8 mouse cellular contexts compared by ENCODE assay signal in genomic region chr16:26041021-26041928, GRCm38 (mm10).
DNase-seq lines count a peak whose midpoint lies in the region; ATAC-seq lines count a peak whose summit lies in the region.

No protein-coding gene starts in this region.

- peaks cover 32% of the 10 kb centered on the region for H3K4me1 ChIP-seq in embryonic facial prominence, embryonic 14.5 days (ENCODE audit: control insufficient read depth, insufficient read depth, low read length)
- H3K4me1 ChIP-seq in midbrain, embryonic 15.5 days: no peaks in the 10 kb centered on the region
- H3K4me1 ChIP-seq in midbrain, embryonic 16.5 days (ENCODE audit: control insufficient read depth, insufficient read depth, low read length): no peaks in the 10 kb centered on the region

- H3K4me2 ChIP-seq in embryonic facial prominence, embryonic 14.5 days (ENCODE audit: low read depth, low read length): peak overlapping the region; percentile 33
- H3K4me2 ChIP-seq in midbrain, embryonic 15.5 days: no peak overlapping the region
- no peak overlapping the region for H3K4me2 ChIP-seq in midbrain, embryonic 16.5 days (ENCODE audit: low read length)

- H3K27ac ChIP-seq in embryonic facial prominence, embryonic 14.5 days (replicated peaks; ENCODE audit: low read depth, low read length): peak overlapping the region; percentile 78
- H3K27ac ChIP-seq in midbrain, embryonic 15.5 days: no peak overlapping the region
- H3K27ac ChIP-seq in midbrain, embryonic 16.5 days (ENCODE audit: low read length): no peak overlapping the region

- no peaks in the 10 kb centered on the region for H3K9me3 ChIP-seq in embryonic facial prominence, embryonic 14.5 days (ENCODE audit: control insufficient read depth, low read length)
- no peaks in the 10 kb centered on the region for H3K9me3 ChIP-seq in midbrain, embryonic 15.5 days
- no peaks in the 10 kb centered on the region for H3K9me3 ChIP-seq in midbrain, embryonic 16.5 days (replicated peaks; ENCODE audit: control insufficient read depth, low read length, poor library complexity, severe bottlenecking)

- no peaks in the 10 kb centered on the region for H3K27me3 ChIP-seq in embryonic facial prominence, embryonic 14.5 days (replicated peaks; ENCODE audit: control insufficient read depth, insufficient read depth, low read length)
- H3K27me3 ChIP-seq in midbrain, embryonic 15.5 days (replicated peaks): no peaks in the 10 kb centered on the region
- H3K27me3 ChIP-seq in midbrain, embryonic 16.5 days (ENCODE audit: control insufficient read depth, insufficient read depth, low read depth, low read length): no peaks in the 10 kb centered on the region

- H3K9ac ChIP-seq in embryonic facial prominence, embryonic 14.5 days (ENCODE audit: low read depth, low read length): no peak overlapping the region
- no peak overlapping the region for H3K9ac ChIP-seq in midbrain, embryonic 15.5 days
- no peak overlapping the region for H3K9ac ChIP-seq in midbrain, embryonic 16.5 days (ENCODE audit: low read depth, low read length)

- no peak overlapping the region for H3K4me3 ChIP-seq in embryonic facial prominence, embryonic 14.5 days (ENCODE audit: low read depth, low read length)
- H3K4me3 ChIP-seq in midbrain, embryonic 15.5 days: no peak overlapping the region
- no peak overlapping the region for H3K4me3 ChIP-seq in midbrain, embryonic 16.5 days (ENCODE audit: low read depth, low read length)

- H3K36me3 ChIP-seq in embryonic facial prominence, embryonic 14.5 days (ENCODE audit: control insufficient read depth, insufficient read depth, low read length): no peaks in the 10 kb centered on the region
- no peaks in the 10 kb centered on the region for H3K36me3 ChIP-seq in midbrain, embryonic 15.5 days (replicated peaks)
- H3K36me3 ChIP-seq in midbrain, embryonic 16.5 days (ENCODE audit: control insufficient read depth, insufficient read depth, low read length): no peaks in the 10 kb centered on the region

- peak; percentile 69 for DNase-seq in 3134 (ENCODE audit: extremely low read depth, insufficient read length, low spot score)
- DNase-seq in CD4-positive helper T cell, adult 2 months (ENCODE audit: low read depth, low spot score): peak; percentile 16
- peak; percentile 93 for DNase-seq in embryonic facial prominence, embryonic 14.5 days (ENCODE audit: low spot score)
- peak; percentile 7 for DNase-seq in induced T-regulatory cell, adult 2 months (ENCODE audit: low read depth)
- DNase-seq in neural tube, embryonic 10.5 days (ENCODE audit: extremely low spot score, low spot score): peak; percentile 31
- DNase-seq in retina, embryonic 14.5 days (ENCODE audit: low spot score): no peak

- ATAC-seq in embryonic facial prominence, embryonic 14.5 days (ENCODE audit: low read depth): peak; percentile 91
- no peak for ATAC-seq in midbrain, embryonic 15.5 days (replicated peaks)
- no peak for ATAC-seq in midbrain, embryonic 16.5 days

- WGBS in embryonic facial prominence, embryonic 14.5 days: 25% methylated on average over 12 of the region's 12 CpGs
- 79% methylated on average over 12 of the region's 12 CpGs for WGBS in midbrain, embryonic 15.5 days
- 77% methylated on average over 12 of the region's 12 CpGs for WGBS in midbrain, embryonic 16.5 days
